Mouse (Mus musculus) lung, postnatal 0 days (tissue): Measurements from ENCODE around the gene Acsm5. TPM values are rescaled to one million over a fixed set of nuclear protein-coding genes. Genes with fewer than 3 reads are reported as not detected.

Source experiments
- ATAC-seq: fragments of 200-750 bp; cut with Nextera tagmentation; 2 replicates; pipeline ENCODE4 v1.8.0; 2017; ENCODE audit warnings: moderate library complexity
- DNase-seq: peaks from one replicate; pipeline ENCODE4 v3.0.0-alpha.2; 2016; ENCODE audit warnings: low spot score
- H3K27ac ChIP-seq: fragments of 300-500 bp; sonication (generic); 2 replicates; pipeline ENCODE4 v1.5.1; 2014; ENCODE audit warnings: antibody characterized with exemption, mild to moderate bottlenecking, low read length, mixed read lengths
- H3K27me3 ChIP-seq: fragments of 300-500 bp; sonication (generic); replicated peaks from 2 replicates; pipeline ENCODE4 v1.6.1; 2014; ENCODE audit warnings: low read length, mixed read lengths; ENCODE audit not compliant: insufficient read depth
- H3K36me3 ChIP-seq: fragments of 300-500 bp; sonication (generic); 2 replicates; pipeline ENCODE4 v1.6.1; 2014; ENCODE audit warnings: low read length, mixed read lengths; ENCODE audit not compliant: insufficient read depth
- H3K4me1 ChIP-seq: fragments of 300-500 bp; sonication (generic); 2 replicates; pipeline ENCODE4 v1.6.1; 2014; ENCODE audit warnings: antibody characterized with exemption, low read depth, low read length, mixed read lengths; ENCODE audit not compliant: insufficient read depth
- H3K4me2 ChIP-seq: fragments of 300-500 bp; sonication (generic); replicated peaks from 2 replicates; pipeline ENCODE4 v1.6.1; 2014; ENCODE audit warnings: low read depth, mild to moderate bottlenecking, low read length, moderate library complexity, mixed read lengths
- H3K4me3 ChIP-seq: fragments of 300-500 bp; sonication (generic); 2 replicates; pipeline ENCODE4 v1.5.1; 2014; ENCODE audit warnings: low read depth, low read length
- H3K9ac ChIP-seq: fragments of 300-500 bp; sonication (generic); replicated peaks from 2 replicates; pipeline ENCODE4 v1.6.1; 2014; ENCODE audit warnings: low read depth, mild to moderate bottlenecking
- H3K9me3 ChIP-seq: fragments of 300-500 bp; sonication (generic); 2 replicates; pipeline ENCODE4 v1.6.1; 2016; ENCODE audit warnings: low read length, mixed read lengths
- CTCF ChIP-seq: IDR thresholded peaks from 2 replicates; pipeline ENCODE4 v1.5.1; 2016; ENCODE audit warnings: antibody characterized with exemption, mild to moderate bottlenecking
- EP300 ChIP-seq: IDR thresholded peaks from 2 replicates; pipeline ENCODE4 v1.6.1; 2016; ENCODE audit warnings: antibody characterized with exemption, mild to moderate bottlenecking, control low read depth
- WGBS: fragments of 180-500 bp; shearing (Covaris S2); extraction: QIAGEN DNeasy Blood & Tissue Kit; methylation state at CpG from one replicate; pipeline ENCODE4 v1.1.7; 2014; 5-methylcytosine and 5-hydroxymethylcytosine counted together
- polyA plus RNA-seq: library from polyadenylated mRNA; unstranded; fragments of >200 nt; fragmentation: Nextera tagmentation; extraction: Ambion mirVana; gene quantifications from 2 replicates; pipeline ENCODE4 v1.2.1, GENCODE M21; 2015

Gene Acsm5
- polyA plus RNA-seq, 1 experiment from 2014 or later = 0.11 TPM

DNA sequence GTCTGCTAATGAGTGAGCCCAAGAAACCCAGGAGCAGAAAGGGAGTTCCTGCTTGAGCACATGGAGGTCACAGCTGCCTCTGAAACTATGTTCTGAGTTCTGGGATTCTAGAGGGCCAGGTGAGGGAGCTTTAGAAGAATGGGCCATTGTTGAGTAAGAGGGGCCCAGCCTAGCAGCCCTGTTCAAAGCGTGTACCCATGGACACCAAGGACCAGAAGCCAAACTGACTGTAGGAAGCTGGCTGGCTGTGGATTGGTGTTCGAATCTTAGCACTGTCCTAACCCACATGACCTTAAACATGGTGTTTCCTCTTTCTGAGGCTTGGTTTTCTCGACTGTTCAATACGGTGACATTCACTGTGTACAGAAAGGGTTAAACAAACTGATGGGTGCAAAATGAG, 4.1 kb downstream of the Acsm5 start, which contains the start of gene Pdilt:
Gene Pdilt, minus strand, starts transcription at position 101 of the 400 bp plus-strand sequence.
- Histone ChIP-seq H3K9me3 (no peaks in the 10 kb centered on the region), H3K4me3 (no peak within 1 kb of the TSS), H3K27me3 (no peaks in the 10 kb centered on the region), H3K4me2 (no peak within 1 kb of the TSS), H3K9ac (no peak within 1 kb of the TSS), H3K4me1 (no peaks in the 10 kb centered on the region), H3K27ac (no peak within 1 kb of the TSS), H3K36me3 (no peaks in the 10 kb centered on the region)
- no peak for TF ChIP-seq CTCF
- no peak for TF ChIP-seq EP300
- ATAC-seq (no peak), DNase-seq (no peak)
- WGBS = 52% methylated on average over 4 of the region's 4 CpGs

DNA sequence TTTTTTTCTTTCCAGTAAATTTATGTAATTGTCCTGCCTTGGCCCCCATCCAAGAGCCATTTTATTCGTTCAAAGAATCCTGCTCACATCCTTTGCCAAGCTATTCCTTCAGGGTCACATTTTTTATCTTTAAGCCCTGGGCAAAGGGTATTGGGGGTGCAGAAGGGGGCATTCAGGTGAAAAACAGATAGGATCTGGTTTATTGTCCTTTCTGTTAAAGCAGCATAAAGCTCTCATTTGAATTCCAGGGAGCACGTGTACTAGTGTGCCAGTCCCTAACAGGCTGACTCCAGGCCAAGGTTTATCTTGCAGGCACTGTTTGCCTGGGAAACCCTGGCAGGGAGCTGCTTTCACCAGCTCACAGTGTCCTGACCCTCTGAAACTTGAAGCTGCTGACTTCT, 6.6 kb downstream of the Acsm5 start:
- WGBS = 14% methylated on average over 2 of the region's 2 CpGs
- no peak for TF ChIP-seq EP300
- no peak for TF ChIP-seq CTCF
- Histone ChIP-seq H3K27me3 (no peaks in the 10 kb centered on the region), H3K36me3 (no peaks in the 10 kb centered on the region), H3K27ac (no peak overlapping the region), H3K9ac (no peak overlapping the region), H3K9me3 (no peaks in the 10 kb centered on the region), H3K4me2 (no peak overlapping the region), H3K4me1 (no peaks in the 10 kb centered on the region), H3K4me3 (no peak overlapping the region)
- DNase-seq (no peak), ATAC-seq (no peak)

DNA sequence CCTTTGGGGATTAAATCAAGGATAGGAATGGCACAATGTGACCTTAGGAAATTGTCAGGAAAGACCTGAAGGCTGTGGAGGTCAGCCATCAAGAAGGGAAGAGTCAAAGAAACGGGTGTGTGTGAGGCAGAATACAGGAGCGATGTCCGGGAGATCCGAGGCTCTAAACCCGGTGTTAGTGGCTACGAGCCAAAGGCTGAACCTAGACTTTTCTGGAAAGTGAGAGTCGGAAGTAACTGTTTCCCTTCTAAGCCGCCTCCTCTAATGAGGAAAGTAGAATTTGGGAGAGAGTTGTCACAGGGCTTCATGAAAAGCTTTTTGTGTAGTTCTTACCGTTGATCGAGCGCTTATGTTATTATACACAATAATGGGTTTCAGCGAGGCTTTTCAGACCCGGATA, 7.2 kb downstream of the Acsm5 start:
- TF ChIP-seq CTCF = no peak
- TF ChIP-seq EP300 = no peak
- no peak overlapping the region for H3K27ac ChIP-seq
- no peak for ATAC-seq

DNA sequence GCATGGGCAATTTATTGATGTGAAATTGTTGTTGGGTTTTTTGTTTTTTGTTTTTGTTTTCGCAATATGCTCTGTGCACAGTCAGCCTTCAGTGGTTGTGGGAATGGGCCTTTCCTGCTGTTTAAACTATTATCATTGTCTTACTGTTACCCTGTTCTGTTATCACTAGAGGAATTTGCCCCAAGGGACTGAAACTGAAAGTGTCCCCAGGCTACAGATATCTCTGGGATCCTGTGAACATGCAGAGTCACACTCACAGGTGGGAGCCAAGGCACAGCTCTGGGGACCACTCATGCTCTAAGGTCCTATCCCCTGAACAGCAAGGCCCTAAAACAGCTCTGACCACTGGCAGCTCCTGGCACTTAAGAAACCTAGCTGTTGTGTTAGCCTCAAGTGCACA, 7.9 kb downstream of the Acsm5 start:
- Histone ChIP-seq H3K4me3 (no peak overlapping the region), H3K4me1 (no peaks in the 10 kb centered on the region), H3K4me2 (no peak overlapping the region), H3K36me3 (no peaks in the 10 kb centered on the region), H3K27me3 (no peaks in the 10 kb centered on the region), H3K9me3 (no peaks in the 10 kb centered on the region), H3K27ac (no peak overlapping the region), H3K9ac (no peak overlapping the region)
- no peak for DNase-seq
- 88% methylated on average over 1 of the region's 1 CpGs for WGBS
- TF ChIP-seq CTCF (no peak), EP300 (no peak)
- no peak for ATAC-seq

More for the DNA sequence above, 7.2 kb downstream of the Acsm5 start:
- Histone ChIP-seq H3K27me3 (no peaks in the 10 kb centered on the region), H3K4me2 (no peak overlapping the region), H3K36me3 (no peaks in the 10 kb centered on the region), H3K9ac (no peak overlapping the region), H3K9me3 (no peaks in the 10 kb centered on the region), H3K4me1 (no peaks in the 10 kb centered on the region), H3K4me3 (no peak overlapping the region)
- 70% methylated on average over 13 of the region's 13 CpGs for WGBS
- no peak for DNase-seq

DNA sequence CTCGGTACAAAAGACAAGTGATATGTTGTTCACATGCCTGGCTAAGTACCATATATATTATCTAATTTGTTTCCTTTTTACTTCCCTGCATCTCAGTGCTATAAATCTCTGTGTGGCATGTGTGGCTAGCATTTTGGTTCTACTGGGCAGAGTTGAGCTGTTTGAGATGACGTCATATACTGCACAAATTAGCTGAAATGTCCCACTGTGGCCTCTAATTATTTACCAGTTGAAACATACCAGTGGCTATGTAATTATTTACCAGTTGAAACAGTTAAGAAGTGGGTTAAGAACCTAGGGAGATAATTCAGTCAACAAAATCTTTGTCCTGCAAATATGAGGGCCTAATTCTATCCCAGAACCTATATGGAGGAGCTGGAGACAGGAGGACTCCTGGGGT, 8.3 kb downstream of the Acsm5 start:
- no peak overlapping the region for H3K27ac ChIP-seq
- no peak overlapping the region for H3K9ac ChIP-seq
- no peaks in the 10 kb centered on the region for H3K9me3 ChIP-seq
- H3K4me2 ChIP-seq = no peak overlapping the region
- H3K4me3 ChIP-seq = no peak overlapping the region
- no peaks in the 10 kb centered on the region for H3K4me1 ChIP-seq
- WGBS = 56% methylated on average over 2 of the region's 2 CpGs
- DNase-seq = no peak
- no peaks in the 10 kb centered on the region for H3K36me3 ChIP-seq
- TF ChIP-seq CTCF (no peak), EP300 (no peak)
- no peak for ATAC-seq
- no peaks in the 10 kb centered on the region for H3K27me3 ChIP-seq

DNA sequence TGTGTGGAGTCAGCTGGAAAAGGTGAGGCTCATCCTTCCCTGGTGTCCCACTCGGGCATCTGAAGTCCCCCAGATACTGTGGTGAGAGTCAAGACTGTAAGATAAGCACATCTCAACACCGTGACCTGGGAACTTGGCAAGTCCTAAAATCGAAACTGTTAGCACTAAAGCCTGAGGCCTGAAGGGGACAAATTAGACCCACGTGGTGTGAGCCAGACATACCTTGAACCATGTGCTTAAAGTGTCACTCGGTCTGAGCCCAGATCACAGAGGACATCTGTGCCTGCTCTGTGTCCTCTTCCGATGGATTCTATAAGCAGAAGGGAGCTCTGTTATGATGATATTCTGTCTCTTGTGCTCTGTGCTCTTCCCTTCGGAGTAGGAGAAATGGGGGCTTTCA, 9.4 kb downstream of the Acsm5 start:
- ATAC-seq (no peak), DNase-seq (no peak)
- H3K4me1 ChIP-seq = no peaks in the 10 kb centered on the region
- no peaks in the 10 kb centered on the region for H3K9me3 ChIP-seq
- H3K4me2 ChIP-seq = no peak overlapping the region
- 62% methylated on average over 7 of the region's 7 CpGs for WGBS
- no peak overlapping the region for H3K4me3 ChIP-seq
- TF ChIP-seq EP300 (no peak), CTCF (no peak)
- H3K9ac ChIP-seq = no peak overlapping the region
- H3K27ac ChIP-seq = no peak overlapping the region
- no peaks in the 10 kb centered on the region for H3K27me3 ChIP-seq
- H3K36me3 ChIP-seq = no peaks in the 10 kb centered on the region

DNA sequence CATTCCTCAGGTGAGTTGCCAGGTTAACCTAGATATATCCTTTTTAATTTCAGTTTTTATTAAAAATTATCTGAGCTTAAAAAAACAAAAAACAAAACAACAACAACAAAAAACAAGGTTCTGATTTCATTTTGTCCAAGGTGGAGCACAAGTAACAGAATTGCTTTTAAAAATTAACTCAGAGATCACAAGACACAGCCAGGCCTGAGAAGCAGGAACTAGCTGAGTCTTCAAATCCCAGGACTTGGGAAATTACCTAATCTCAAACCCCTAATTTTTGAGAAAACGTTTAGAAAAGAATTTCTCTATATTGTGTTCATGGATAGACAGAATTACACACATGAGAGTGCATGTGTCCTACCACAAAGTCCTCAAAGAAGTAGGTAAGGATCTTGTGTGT, 13.7 kb downstream of the Acsm5 start:
- Histone ChIP-seq H3K27me3 (no peaks in the 10 kb centered on the region), H3K9me3 (no peaks in the 10 kb centered on the region), H3K27ac (no peak overlapping the region), H3K36me3 (no peaks in the 10 kb centered on the region), H3K9ac (no peak overlapping the region), H3K4me1 (no peaks in the 10 kb centered on the region), H3K4me3 (no peak overlapping the region), H3K4me2 (no peak overlapping the region)
- no peak for ATAC-seq
- no peak for TF ChIP-seq CTCF
- TF ChIP-seq EP300 = no peak
- DNase-seq = no peak
- 32% methylated on average over 1 of the region's 1 CpGs for WGBS
